Mouse (Mus musculus): ENCODE measurements around the gene Morn3. TPM values are rescaled to one million over a fixed set of nuclear protein-coding genes. Genes with fewer than 3 reads are reported as not detected.

Gene Morn3
- total RNA-seq, 1 experiment: 0.62 TPM

GRCm38 (mm10) chr5:123027436-123027835, 19.4 kb downstream of the Morn3 start:
- no peak for DNase-seq (ENCODE audit: low read depth, low spot score)
- no peak overlapping the region for H3K9ac ChIP-seq (ENCODE audit: insufficient read depth, low read depth, low read length, poor library complexity, severe bottlenecking)
- TF ChIP-seq MAFK (IDR thresholded peaks at IDR 0.05; ENCODE audit: insufficient read depth, low read depth, low read length) (peak; percentile 92), ZC3H11A (IDR thresholded peaks at IDR 0.05; ENCODE audit: borderline replicate concordance, low read depth, low read length) (no peak)

GRCm38 (mm10) chr5:123026414-123026813, 20.4 kb downstream of the Morn3 start:
- TF ChIP-seq ZNF384 (IDR thresholded peaks at IDR 0.05; ENCODE audit: low read depth, low read length) (no peak), CHD2 (IDR thresholded peaks at IDR 0.05; ENCODE audit: low read depth, low read length) (no peak), ZC3H11A (IDR thresholded peaks at IDR 0.05; ENCODE audit: borderline replicate concordance, low read depth, low read length) (no peak), MAFK (IDR thresholded peaks at IDR 0.05; ENCODE audit: insufficient read depth, low read depth, low read length) (no peak), HCFC1 (IDR thresholded peaks at IDR 0.05; ENCODE audit: borderline replicate concordance, insufficient read depth, low read length) (no peak)
- no peak for DNase-seq (ENCODE audit: low read depth, low spot score)
- Histone ChIP-seq H3K9me3 (ENCODE audit: control insufficient read depth, insufficient read depth, low read depth, low read length) (no peaks in the 10 kb centered on the region), H3K4me1 (ENCODE audit: control insufficient read depth in 2 of 2, insufficient read depth in 2 of 2, low read length in 2 of 2, poor library complexity in 1 of 2) (peaks cover 0 to 28% of the 10 kb centered on the region in 2 experiments; a peak in 3 of 4 replicates), H3K27ac (ENCODE audit: insufficient read depth, low read depth, low read length, poor library complexity, severe bottlenecking) (no peak overlapping the region; the same call in 1 of the 2 replicates), H3K36me3 (ENCODE audit: control insufficient read depth, insufficient read depth, low read length, poor library complexity, severe bottlenecking) (no peaks in the 10 kb centered on the region), H3K9ac (ENCODE audit: insufficient read depth, low read depth, low read length, poor library complexity, severe bottlenecking) (no peak overlapping the region), H3K4me3 (ENCODE audit: insufficient read depth in 1 of 2, low read depth in 1 of 2, low read length in 2 of 2, poor library complexity in 1 of 2, severe bottlenecking in 1 of 2) (no peak overlapping the region)
- in situ Hi-C loops (cut with MboI; ENCODE audit: low sequenced_read_pairs in 2 of 2, unreplicated experiment in 2 of 2): no loop called here

More at GRCm38 (mm10) chr5:123027436-123027835, 19.4 kb downstream of the Morn3 start:
- H3K4me3 ChIP-seq (ENCODE audit: insufficient read depth in 1 of 2, low read depth in 1 of 2, low read length in 2 of 2, poor library complexity in 1 of 2, severe bottlenecking in 1 of 2): no peak overlapping the region
- no peaks in the 10 kb centered on the region for H3K36me3 ChIP-seq (ENCODE audit: control insufficient read depth, insufficient read depth, low read length, poor library complexity, severe bottlenecking)
- peak overlapping the region; percentile 29; the same call in 1 of the 2 replicates for H3K27ac ChIP-seq (ENCODE audit: insufficient read depth, low read depth, low read length, poor library complexity, severe bottlenecking)
- in situ Hi-C loops (cut with MboI; ENCODE audit: low sequenced_read_pairs in 2 of 2, unreplicated experiment in 2 of 2): no loop called here
- peaks cover 0 to 28% of the 10 kb centered on the region in 2 experiments; a peak in 3 of 4 replicates for H3K4me1 ChIP-seq (ENCODE audit: control insufficient read depth in 2 of 2, insufficient read depth in 2 of 2, low read length in 2 of 2, poor library complexity in 1 of 2)
- no peaks in the 10 kb centered on the region for H3K9me3 ChIP-seq (ENCODE audit: control insufficient read depth, insufficient read depth, low read depth, low read length)

GRCm38 (mm10) chr5:123024965-123025573, 21.7 kb downstream of the Morn3 start:
- Histone ChIP-seq H3K36me3 (ENCODE audit: control insufficient read depth, insufficient read depth, low read length, poor library complexity, severe bottlenecking) (no peaks in the 10 kb centered on the region), H3K4me1 (ENCODE audit: control insufficient read depth in 2 of 2, insufficient read depth in 2 of 2, low read length in 2 of 2, poor library complexity in 1 of 2) (peaks cover 0 to 28% of the 10 kb centered on the region in 2 experiments; a peak in 3 of 4 replicates), H3K9ac (ENCODE audit: insufficient read depth, low read depth, low read length, poor library complexity, severe bottlenecking) (no peak overlapping the region), H3K27ac (ENCODE audit: insufficient read depth, low read depth, low read length, poor library complexity, severe bottlenecking) (no peak overlapping the region), H3K4me3 (ENCODE audit: insufficient read depth in 1 of 2, low read depth in 1 of 2, low read length in 2 of 2, poor library complexity in 1 of 2, severe bottlenecking in 1 of 2) (no peak overlapping the region), H3K9me3 (ENCODE audit: control insufficient read depth, insufficient read depth, low read depth, low read length) (no peaks in the 10 kb centered on the region)
- in situ Hi-C loops (cut with MboI; ENCODE audit: low sequenced_read_pairs in 2 of 2, unreplicated experiment in 2 of 2): no loop called here
- no peak for TF ChIP-seq CHD2 (IDR thresholded peaks at IDR 0.05; ENCODE audit: low read depth, low read length)
- TF ChIP-seq ZC3H11A (IDR thresholded peaks at IDR 0.05; ENCODE audit: borderline replicate concordance, low read depth, low read length): no peak
- no peak for TF ChIP-seq MAFK (IDR thresholded peaks at IDR 0.05; ENCODE audit: insufficient read depth, low read depth, low read length)
- TF ChIP-seq ZNF384 (IDR thresholded peaks at IDR 0.05; ENCODE audit: low read depth, low read length): no peak
- no peak for TF ChIP-seq HCFC1 (IDR thresholded peaks at IDR 0.05; ENCODE audit: borderline replicate concordance, insufficient read depth, low read length)
- no peak for DNase-seq (ENCODE audit: low read depth, low spot score)

- Histone ChIP-seq H3K27ac (ENCODE audit: insufficient read depth, low read depth, low read length, poor library complexity, severe bottlenecking) (no peak overlapping the region), H3K4me3 (ENCODE audit: insufficient read depth in 1 of 2, low read depth in 1 of 2, low read length in 2 of 2, poor library complexity in 1 of 2, severe bottlenecking in 1 of 2) (no peak overlapping the region), H3K9ac (ENCODE audit: insufficient read depth, low read depth, low read length, poor library complexity, severe bottlenecking) (no peak overlapping the region), H3K4me1 (ENCODE audit: control insufficient read depth in 2 of 2, insufficient read depth in 2 of 2, low read length in 2 of 2, poor library complexity in 1 of 2) (peaks cover 0 to 24% of the 10 kb centered on the region in 2 experiments; a peak in 3 of 4 replicates), H3K36me3 (ENCODE audit: control insufficient read depth, insufficient read depth, low read length, poor library complexity, severe bottlenecking) (no peaks in the 10 kb centered on the region), H3K9me3 (ENCODE audit: control insufficient read depth, insufficient read depth, low read depth, low read length) (no peaks in the 10 kb centered on the region)
- no peak for DNase-seq (ENCODE audit: low read depth, low spot score)
- no peak for TF ChIP-seq HCFC1 (IDR thresholded peaks at IDR 0.05; ENCODE audit: borderline replicate concordance, insufficient read depth, low read length)
- TF ChIP-seq CHD2 (IDR thresholded peaks at IDR 0.05; ENCODE audit: low read depth, low read length): no peak
- no peak for TF ChIP-seq ZC3H11A (IDR thresholded peaks at IDR 0.05; ENCODE audit: borderline replicate concordance, low read depth, low read length)
- no peak for TF ChIP-seq ZNF384 (IDR thresholded peaks at IDR 0.05; ENCODE audit: low read depth, low read length)
- TF ChIP-seq MAFK (IDR thresholded peaks at IDR 0.05; ENCODE audit: insufficient read depth, low read depth, low read length): no peak
- in situ Hi-C loops (cut with MboI; ENCODE audit: low sequenced_read_pairs in 2 of 2, unreplicated experiment in 2 of 2): no loop called here
Measured at GRCm38 (mm10) chr5:123024312-123024711, 22.5 kb downstream of the Morn3 start.

All from ES-E14 (cell line).